Mouse (Mus musculus) small intestine, adult 2 months (tissue): ENCODE measurements around the gene Hist1h2ag. TPM values are rescaled to one million over a fixed set of nuclear protein-coding genes. Genes with fewer than 3 reads are reported as not detected.
"Not testable (repeated sequence)": the region's sequence is repeated elsewhere in the genome, so short reads cannot be mapped to it uniquely, and the experiment has no call there.

ENCODE experiments used
- H3K27ac ChIP-seq: fragments of 200-500 bp; 2 replicates; pipeline ENCODE4 v1.5.1; 2012; ENCODE audit warnings: low read depth, low read length, control low read depth, inconsistent platforms; ENCODE audit not compliant: insufficient read depth
- H3K27me3 ChIP-seq: fragments of 200-500 bp; 2 replicates; pipeline ENCODE4 v1.6.1; 2012; ENCODE audit warnings: mild to moderate bottlenecking, moderate library complexity, low read length, inconsistent platforms; ENCODE audit not compliant: control insufficient read depth, insufficient read depth
- H3K36me3 ChIP-seq: fragments of 200-500 bp; 2 replicates; pipeline ENCODE4 v1.6.1; 2012; ENCODE audit warnings: mild to moderate bottlenecking, low read length, control low read depth, inconsistent platforms; ENCODE audit not compliant: control insufficient read depth, insufficient read depth
- H3K4me1 ChIP-seq: fragments of 200-500 bp; 2 replicates; pipeline ENCODE4 v1.6.1; 2012; ENCODE audit warnings: low read length, inconsistent platforms, mixed read lengths; ENCODE audit not compliant: control insufficient read depth, insufficient read depth, insufficient read length
- H3K4me3 ChIP-seq: fragments of 200-500 bp; 2 replicates; pipeline ENCODE4 v1.5.1; 2012; ENCODE audit warnings: low read depth, mild to moderate bottlenecking, control low read depth, inconsistent platforms, low read length, moderate library complexity
- CTCF ChIP-seq: fragments of 200-500 bp; IDR thresholded peaks from 2 replicates; pipeline ENCODE4 v1.5.1; 2012; ENCODE audit warnings: low read depth, mild to moderate bottlenecking, control low read depth, inconsistent platforms, low read length, moderate library complexity, mixed read lengths; ENCODE audit not compliant: insufficient replicate concordance, insufficient read length; ENCODE audit errors: extremely low read depth
- POLR2A ChIP-seq: fragments of 200-500 bp; IDR thresholded peaks from 2 replicates; pipeline ENCODE4 v1.6.1; 2012; ENCODE audit warnings: low read depth, mild to moderate bottlenecking, control low read depth, inconsistent platforms, low read length, moderate library complexity
- WGBS: fragments of 180-500 bp; shearing (Covaris S2); methylation state at CpG from one replicate; pipeline ENCODE4 v1.1.7; 2018; 5-methylcytosine and 5-hydroxymethylcytosine counted together
- polyA plus RNA-seq: library from polyadenylated mRNA; depleted of rRNA; stranded (reverse); fragments of >200 nt; gene quantifications from 2 replicates; pipeline ENCODE4 v1.2.3, GENCODE M21; 2012

Hist1h2ag gene
- polyA plus RNA-seq, 1 experiment = 22.6 TPM

- Histone ChIP-seq H3K27ac (peak within 1 kb of the TSS; percentile 58), H3K4me3 (peak within 1 kb of the TSS; percentile 64)
- under 1% methylated on average over 31 of the region's 69 CpGs for WGBS
- not testable (repeated sequence) for H3K27me3 ChIP-seq, H3K36me3 ChIP-seq, H3K4me1 ChIP-seq
- TF ChIP-seq POLR2A = 0 out of 2 replicates have a peak, but pooled peaks have one; percentile 27
Measured at GRCm38 (mm10) chr13:22035267-22036148, 7.2 kb downstream of the Hist1h2ag start, which contains the start of the genes Hist1h2ah and Hist1h2bk. Hist1h2ah (minus strand) TSS chr13:22035568. Hist1h2bk (plus strand) TSS chr13:22035870.

DNA sequence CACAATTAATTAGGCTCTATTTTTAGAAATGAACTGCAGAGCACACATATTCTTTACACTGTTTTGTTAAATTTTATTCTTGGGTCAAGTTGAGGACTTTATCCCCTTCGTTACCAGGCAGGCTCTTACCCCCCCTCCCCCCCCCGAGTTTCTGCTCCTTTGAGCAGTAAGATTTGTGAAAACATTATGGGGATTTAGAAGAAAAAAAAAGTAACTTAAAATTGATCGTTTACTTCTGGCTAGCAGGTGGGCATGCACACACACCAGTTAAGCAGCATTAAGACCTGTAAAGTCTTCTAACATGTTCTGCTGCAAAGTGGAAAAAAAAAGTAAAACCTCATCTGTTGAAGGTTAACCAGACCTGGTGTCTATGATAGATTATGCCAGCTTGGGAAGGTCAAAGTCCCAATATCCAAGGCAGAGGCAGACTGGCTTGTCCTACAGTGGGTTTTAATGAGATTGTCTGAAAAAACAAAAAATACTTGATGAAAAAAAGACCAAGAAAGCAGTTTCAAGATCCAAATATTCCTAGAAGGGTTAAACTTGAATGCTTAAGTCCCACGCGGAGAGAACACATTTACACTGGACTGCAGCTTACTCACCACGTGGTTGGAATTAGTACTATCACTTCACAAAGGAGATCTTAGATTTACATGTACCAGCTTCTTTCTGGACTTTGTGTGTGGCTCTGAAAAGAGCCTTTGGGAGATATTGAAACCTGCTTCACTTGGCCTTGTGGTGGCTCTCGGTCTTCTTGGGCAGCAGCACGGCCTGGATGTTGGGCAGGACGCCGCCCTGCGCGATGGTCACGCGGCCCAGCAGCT is 8.1 kb downstream of the Hist1h2ag start:
- TF ChIP-seq CTCF (no peak), POLR2A (no peak)
- Histone ChIP-seq H3K27ac (0 out of 2 replicates have a peak overlapping the region, but pooled peaks have one; percentile 58), H3K4me1 (peaks cover 2% of the 10 kb centered on the region; the same call in 1 of the 2 replicates), H3K4me3 (peak overlapping the region; percentile 50), H3K27me3 (no peaks in the 10 kb centered on the region), H3K36me3 (no peaks in the 10 kb centered on the region)
- WGBS = 1% methylated on average over 14 of the region's 14 CpGs

DNA sequence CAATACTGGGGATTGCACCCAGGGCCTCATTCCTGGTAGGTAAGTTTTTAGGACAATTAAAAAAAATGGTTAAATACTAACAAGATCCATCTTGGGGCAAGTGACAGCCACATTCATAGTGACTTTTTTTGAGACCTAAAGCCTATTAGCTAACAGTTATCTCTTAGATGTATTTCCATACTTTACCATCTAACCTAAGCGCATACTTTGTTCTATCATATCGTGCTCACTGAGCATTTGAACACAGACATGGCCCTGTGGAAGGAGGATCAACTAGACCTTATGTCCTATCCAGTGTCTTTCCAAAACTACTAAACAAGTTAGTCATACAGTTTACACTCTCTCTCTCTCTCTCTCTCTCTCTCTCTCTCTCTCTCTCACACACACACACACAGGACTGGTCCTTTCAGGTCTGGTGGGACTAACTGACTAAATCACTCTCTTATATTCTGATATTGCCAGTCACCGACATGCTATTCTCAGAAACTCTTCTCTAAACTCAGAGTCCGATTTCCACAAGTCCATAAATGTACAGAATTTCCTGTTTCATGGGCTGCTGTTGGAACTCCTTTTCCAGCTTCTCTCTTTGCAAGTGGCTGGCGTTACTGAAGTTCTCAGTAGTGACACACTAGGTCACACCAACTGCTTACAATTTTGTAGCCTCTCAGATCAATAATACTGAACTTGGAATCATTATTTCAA is 8.9 kb downstream of the Hist1h2ag start:
- no peak for TF ChIP-seq CTCF
- TF ChIP-seq POLR2A = no peak
- no peaks in the 10 kb centered on the region for H3K27me3 ChIP-seq

DNA sequence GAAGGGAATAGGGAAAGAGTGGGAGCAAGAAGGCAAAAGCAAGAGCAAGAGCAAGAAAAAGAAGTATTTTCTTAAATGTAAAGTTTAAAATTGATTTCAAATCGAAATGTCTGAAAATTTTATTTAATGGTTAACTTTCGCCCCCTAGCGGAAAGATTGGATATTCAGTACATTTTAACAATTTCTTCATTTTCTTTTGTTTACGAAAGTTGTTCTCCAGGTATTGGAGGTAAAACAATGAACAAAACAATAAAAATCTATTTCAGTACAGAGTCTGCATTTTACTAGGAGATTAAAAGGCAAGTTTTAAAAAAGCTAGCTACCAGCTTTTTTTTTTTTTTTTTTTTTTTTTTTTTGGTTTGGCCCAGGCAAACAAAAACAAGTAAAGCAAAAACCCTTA is 12.3 kb downstream of the Hist1h2ag start:
- Histone ChIP-seq H3K4me3 (no peak overlapping the region), H3K4me1 (0 out of 2 replicates have a peak, but pooled peaks cover 3% of the 10 kb centered on the region), H3K27ac (no peak overlapping the region), H3K27me3 (no peaks in the 10 kb centered on the region; the same call in 1 of the 2 replicates), H3K36me3 (no peaks in the 10 kb centered on the region)
- WGBS = 4% methylated on average over 4 of the region's 4 CpGs
- TF ChIP-seq CTCF = no peak
- TF ChIP-seq POLR2A = no peak

More for the DNA sequence above, 8.9 kb downstream of the Hist1h2ag start:
- Histone ChIP-seq H3K27ac (0 out of 2 replicates have a peak overlapping the region, but pooled peaks have one; percentile 6), H3K4me1 (peaks cover 2% of the 10 kb centered on the region; the same call in 1 of the 2 replicates), H3K4me3 (no peak overlapping the region), H3K36me3 (no peaks in the 10 kb centered on the region)
- 26% methylated on average over 5 of the region's 5 CpGs for WGBS

- Histone ChIP-seq H3K4me1 (0 out of 2 replicates have a peak, but pooled peaks cover 3% of the 10 kb centered on the region), H3K4me3 (no peak overlapping the region), H3K36me3 (no peaks in the 10 kb centered on the region), H3K27me3 (no peaks in the 10 kb centered on the region; the same call in 1 of the 2 replicates), H3K27ac (no peak overlapping the region)
- 73% methylated on average over 8 of the region's 8 CpGs for WGBS
- no peak for TF ChIP-seq POLR2A
- no peak for TF ChIP-seq CTCF
Measured at GRCm38 (mm10) chr13:22029928-22030327, 12.8 kb downstream of the Hist1h2ag start.

- Histone ChIP-seq H3K36me3 (no peaks in the 10 kb centered on the region), H3K4me3 (peak overlapping the region; percentile 76), H3K27ac (peak overlapping the region; percentile 43), H3K27me3 (no peaks in the 10 kb centered on the region; the same call in 1 of the 2 replicates), H3K4me1 (0 out of 2 replicates have a peak, but pooled peaks cover 3% of the 10 kb centered on the region)
- WGBS = 2% methylated on average over 40 of the region's 40 CpGs
- TF ChIP-seq CTCF (peak; percentile 92), POLR2A (no peak)
Measured at GRCm38 (mm10) chr13:22028673-22029460, 13.9 kb downstream of the Hist1h2ag start.
